Mouse (Mus musculus) embryonic facial prominence, embryonic 14.5 days (tissue): ENCODE results near the gene Ssx2ip. TPM values are rescaled to one million over a fixed set of nuclear protein-coding genes. Genes with fewer than 3 reads are reported as not detected.

Experiments
- ATAC-seq: fragments of 200-750 bp; cut with Nextera tagmentation; 2 replicates; pipeline ENCODE4 v1.8.0; 2017; ENCODE audit warnings: low read depth, moderate number of reproducible peaks, moderate TSS enrichment
- DNase-seq: peaks from one replicate; pipeline ENCODE4 v3.0.0-alpha.2; 2015; ENCODE audit warnings: low spot score
- H3K27ac ChIP-seq: fragments of 300-500 bp; sonication (generic); replicated peaks from 2 replicates; pipeline ENCODE4 v1.5.1; 2014; ENCODE audit warnings: low read depth, mild to moderate bottlenecking, low read length, moderate library complexity
- H3K27me3 ChIP-seq: fragments of 300-500 bp; sonication (generic); replicated peaks from 2 replicates; pipeline ENCODE4 v1.6.1; 2014; ENCODE audit warnings: low read length; ENCODE audit not compliant: control insufficient read depth, insufficient read depth
- H3K36me3 ChIP-seq: fragments of 300-500 bp; sonication (generic); 2 replicates; pipeline ENCODE4 v1.6.1; 2014; ENCODE audit warnings: low read length, mixed read lengths; ENCODE audit not compliant: control insufficient read depth, insufficient read depth
- H3K4me1 ChIP-seq: fragments of 300-500 bp; sonication (generic); 2 replicates; pipeline ENCODE4 v1.6.1; 2014; ENCODE audit warnings: antibody characterized with exemption, low read length; ENCODE audit not compliant: control insufficient read depth, insufficient read depth
- H3K4me2 ChIP-seq: fragments of 300-500 bp; sonication (generic); 2 replicates; pipeline ENCODE4 v1.6.1; 2014; ENCODE audit warnings: low read depth, mild to moderate bottlenecking, low read length, moderate library complexity, mixed read lengths
- H3K4me3 ChIP-seq: fragments of 300-500 bp; sonication (generic); 2 replicates; pipeline ENCODE4 v1.5.1; 2014; ENCODE audit warnings: low read depth, mild to moderate bottlenecking, low read length
- H3K9ac ChIP-seq: fragments of 300-500 bp; sonication (generic); 2 replicates; pipeline ENCODE4 v1.6.1; 2014; ENCODE audit warnings: low read depth, mild to moderate bottlenecking, low read length, moderate library complexity, mixed read lengths
- H3K9me3 ChIP-seq: fragments of 300-500 bp; sonication (generic); 2 replicates; pipeline ENCODE4 v1.6.1; 2016; ENCODE audit warnings: low read length; ENCODE audit not compliant: control insufficient read depth
- WGBS: fragments of 180-500 bp; shearing (Covaris S2); extraction: QIAGEN DNeasy Blood & Tissue Kit; methylation state at CpG from one replicate; pipeline ENCODE4 v1.1.7; 2014; 5-methylcytosine and 5-hydroxymethylcytosine counted together
- polyA plus RNA-seq: library from polyadenylated mRNA; unstranded; fragments of >200 nt; fragmentation: Nextera tagmentation; extraction: Ambion mirVana; gene quantifications from 2 replicates; pipeline ENCODE4 v1.2.1, GENCODE M21; 2014

Ssx2ip gene
- 34.5 and 35.1 TPM in 2 replicates for polyA plus RNA-seq

DNA sequence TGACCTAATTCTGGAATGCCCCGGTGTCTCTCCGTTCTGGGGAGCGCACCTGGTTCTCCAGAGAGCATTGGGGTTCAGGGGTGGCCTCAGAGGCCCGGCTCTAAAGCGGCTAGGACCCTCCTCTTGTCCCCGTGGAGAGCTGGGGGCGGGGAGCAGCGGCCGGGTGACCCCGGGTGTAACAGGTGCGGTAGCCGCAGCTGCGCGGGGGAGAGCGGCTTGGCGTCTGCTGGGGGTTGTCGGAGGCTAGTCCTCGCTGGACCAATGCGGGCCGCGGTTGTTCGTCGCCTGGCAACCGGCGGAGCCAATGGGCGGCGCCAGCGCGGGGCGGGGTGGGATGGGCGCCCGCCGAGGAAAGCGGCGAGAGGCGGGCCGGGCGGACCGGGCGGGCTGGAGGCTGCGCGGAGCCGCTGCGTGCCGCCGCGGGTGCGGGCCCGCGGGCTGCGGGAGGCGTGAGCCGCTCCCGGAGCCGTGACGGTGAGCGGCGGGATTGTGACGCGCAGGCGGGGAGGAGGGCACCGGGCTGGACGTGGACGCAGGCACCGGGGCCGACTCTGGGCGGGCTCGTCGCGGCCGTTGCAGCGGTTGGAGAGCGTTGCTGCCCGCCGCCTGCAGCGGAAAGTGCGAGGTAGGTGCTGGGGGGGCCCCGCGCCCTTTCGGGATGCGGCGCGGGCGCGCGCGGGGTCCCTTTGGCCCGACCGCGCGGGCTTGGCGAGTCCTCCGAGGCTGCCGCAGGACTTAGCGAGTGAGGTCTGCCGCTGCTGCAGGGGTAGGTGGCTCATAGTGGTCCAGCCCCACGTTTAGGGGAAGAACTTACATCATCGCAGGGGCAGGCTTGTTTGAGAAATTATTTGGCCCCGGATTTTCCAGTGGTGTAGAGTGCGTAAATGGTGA lies at the start of gene Ssx2ip:
TSS of gene Ssx2ip (plus strand) at position 332 of the 891 bp plus-strand sequence.
- Histone ChIP-seq H3K9ac (peak within 1 kb of the TSS; percentile 87), H3K4me1 (peaks cover 17% of the 10 kb centered on the region), H3K4me3 (peak within 1 kb of the TSS; percentile 95), H3K9me3 (0 out of 2 replicates have a peak, but pooled peaks cover 4% of the 10 kb centered on the region), H3K27ac (peak within 1 kb of the TSS; percentile 78), H3K27me3 (no peaks in the 10 kb centered on the region), H3K36me3 (no peaks in the 10 kb centered on the region), H3K4me2 (peak within 1 kb of the TSS; percentile 95)
- ATAC-seq (peak; percentile 95), DNase-seq (peak; percentile 95)
- WGBS: 0% methylated on average over 18 of the region's 100 CpGs

GRCm38 (mm10) chr3:146355146-146355545 lies 49.3 kb upstream of the Ssx2ip start:
- no peaks in the 10 kb centered on the region for H3K9me3 ChIP-seq
- H3K4me1 ChIP-seq: no peaks in the 10 kb centered on the region

DNA sequence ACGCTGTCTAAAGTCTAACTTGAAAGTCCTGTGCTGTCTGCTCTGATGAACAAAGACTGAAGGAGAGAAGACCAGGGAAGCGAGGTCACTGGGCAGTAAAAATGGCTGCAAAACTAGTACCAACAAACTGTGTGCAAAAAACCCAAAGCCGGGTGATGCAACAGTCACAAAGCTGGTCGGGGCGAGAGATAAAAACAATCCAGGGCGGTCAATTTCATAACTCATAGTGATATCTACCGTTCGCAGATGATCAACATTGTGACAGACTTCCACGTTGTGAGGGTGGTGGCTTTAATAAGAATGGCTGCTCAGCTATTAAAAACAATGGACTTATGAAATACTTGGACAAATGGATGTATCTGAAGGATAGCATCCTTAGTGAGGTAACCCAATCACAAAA lies 39.0 kb upstream of the Ssx2ip start:
- DNase-seq (no peak), ATAC-seq (no peak)
- H3K4me3 ChIP-seq: no peak overlapping the region
- no peaks in the 10 kb centered on the region for H3K9me3 ChIP-seq
- no peaks in the 10 kb centered on the region for H3K36me3 ChIP-seq
- no peaks in the 10 kb centered on the region for H3K4me1 ChIP-seq
- H3K4me2 ChIP-seq: no peak overlapping the region
- WGBS: 92% methylated on average over 9 of the region's 9 CpGs
- H3K27me3 ChIP-seq: no peaks in the 10 kb centered on the region
- H3K9ac ChIP-seq: no peak overlapping the region
- H3K27ac ChIP-seq: no peak overlapping the region

More at GRCm38 (mm10) chr3:146355146-146355545, 49.3 kb upstream of the Ssx2ip start:
- ATAC-seq (no peak), DNase-seq (no peak)
- H3K36me3 ChIP-seq: no peaks in the 10 kb centered on the region
- no peak overlapping the region for H3K4me3 ChIP-seq
- WGBS: 66% methylated on average over 3 of the region's 3 CpGs
- no peaks in the 10 kb centered on the region for H3K27me3 ChIP-seq
- H3K4me2 ChIP-seq: no peak overlapping the region
- H3K27ac ChIP-seq: no peak overlapping the region
- no peak overlapping the region for H3K9ac ChIP-seq

DNA sequence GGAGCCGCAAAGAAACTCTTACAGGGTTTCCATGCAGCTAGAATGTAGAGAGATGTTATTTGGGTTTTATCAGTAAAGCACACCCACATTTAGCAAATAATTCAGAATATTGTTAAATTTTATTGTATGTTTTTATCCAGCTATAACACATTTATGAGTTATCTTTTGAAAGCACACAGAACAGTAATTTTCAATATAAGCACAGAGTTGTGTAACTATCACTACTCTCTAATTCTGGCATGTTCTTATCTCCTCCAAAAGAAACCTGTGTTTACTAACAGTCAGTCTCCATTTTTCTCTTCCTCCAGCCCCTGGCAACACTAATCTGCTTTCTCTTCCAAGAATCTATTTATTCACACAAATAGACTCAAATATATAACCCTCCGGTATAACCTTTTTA lies 37.4 kb upstream of the Ssx2ip start:
- Histone ChIP-seq H3K4me2 (no peak overlapping the region), H3K27me3 (no peaks in the 10 kb centered on the region), H3K4me1 (no peaks in the 10 kb centered on the region), H3K27ac (no peak overlapping the region), H3K9ac (no peak overlapping the region), H3K4me3 (no peak overlapping the region), H3K9me3 (no peaks in the 10 kb centered on the region), H3K36me3 (no peaks in the 10 kb centered on the region)
- WGBS: 92% methylated on average over 2 of the region's 2 CpGs
- ATAC-seq: no peak
- DNase-seq: no peak

DNA sequence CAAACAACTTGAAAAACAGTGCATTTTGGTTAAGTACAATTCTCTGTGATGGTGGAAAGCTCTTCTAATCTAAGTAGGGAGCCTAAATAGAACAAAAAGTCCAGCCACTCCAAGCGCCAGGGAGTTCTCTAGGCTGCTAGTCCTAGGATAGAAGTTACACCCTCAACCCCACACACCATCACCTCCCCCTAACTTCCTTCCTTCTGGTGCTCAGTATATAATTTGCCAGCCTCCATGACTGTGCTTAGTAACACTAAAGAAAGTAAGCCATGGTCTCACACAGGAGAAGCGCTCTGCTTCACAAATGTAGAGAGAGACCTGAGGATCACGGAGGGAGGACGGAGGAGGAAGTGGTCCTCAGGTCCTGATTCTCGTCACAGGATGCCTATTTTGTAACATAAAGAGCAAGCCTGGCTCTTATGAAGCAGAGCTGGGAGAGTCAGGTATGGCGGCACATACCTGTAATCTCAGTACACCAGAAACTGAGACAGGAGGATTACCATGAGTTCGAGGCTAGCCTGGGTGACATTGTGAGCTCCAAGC lies 33.8 kb upstream of the Ssx2ip start:
- ATAC-seq: no peak
- DNase-seq: no peak
- H3K4me1 ChIP-seq: no peaks in the 10 kb centered on the region
- H3K4me2 ChIP-seq: no peak overlapping the region
- no peak overlapping the region for H3K9ac ChIP-seq
- H3K27me3 ChIP-seq: no peaks in the 10 kb centered on the region
- H3K27ac ChIP-seq: no peak overlapping the region
- no peaks in the 10 kb centered on the region for H3K9me3 ChIP-seq
- WGBS: 87% methylated on average over 7 of the region's 7 CpGs
- H3K4me3 ChIP-seq: no peak overlapping the region
- H3K36me3 ChIP-seq: no peaks in the 10 kb centered on the region

- no peak overlapping the region for H3K27ac ChIP-seq
- H3K9ac ChIP-seq: no peak overlapping the region
- H3K36me3 ChIP-seq: no peaks in the 10 kb centered on the region
- H3K4me3 ChIP-seq: no peak overlapping the region
- H3K4me1 ChIP-seq: no peaks in the 10 kb centered on the region
- H3K9me3 ChIP-seq: no peaks in the 10 kb centered on the region
- 66% methylated on average over 5 of the region's 5 CpGs for WGBS
- no peak overlapping the region for H3K4me2 ChIP-seq
- no peaks in the 10 kb centered on the region for H3K27me3 ChIP-seq
- no peak for ATAC-seq
- no peak for DNase-seq
These were observed 33.2 kb upstream of the Ssx2ip start for GRCm38 (mm10) chr3:146371201-146371600.

- Histone ChIP-seq H3K9ac (no peak overlapping the region), H3K9me3 (no peaks in the 10 kb centered on the region), H3K36me3 (no peaks in the 10 kb centered on the region), H3K27ac (no peak overlapping the region), H3K4me2 (no peak overlapping the region), H3K4me3 (no peak overlapping the region), H3K27me3 (no peaks in the 10 kb centered on the region), H3K4me1 (no peaks in the 10 kb centered on the region)
- 79% methylated on average over 3 of the region's 3 CpGs for WGBS
- DNase-seq (no peak), ATAC-seq (no peak)
These were observed 29.8 kb upstream of the Ssx2ip start for GRCm38 (mm10) chr3:146374596-146375175.

- 26% methylated on average over 4 of the region's 4 CpGs for WGBS
- H3K9me3 ChIP-seq: no peaks in the 10 kb centered on the region
- no peak overlapping the region for H3K4me3 ChIP-seq
- H3K9ac ChIP-seq: no peak overlapping the region
- H3K27me3 ChIP-seq: no peaks in the 10 kb centered on the region
- no peaks in the 10 kb centered on the region for H3K4me1 ChIP-seq
- peak; percentile 33 for DNase-seq
- H3K4me2 ChIP-seq: no peak overlapping the region
- ATAC-seq: peak; percentile 37; the same call in 1 of the 2 replicates
- no peak overlapping the region; the same call in 1 of the 2 replicates for H3K27ac ChIP-seq
- H3K36me3 ChIP-seq: no peaks in the 10 kb centered on the region
These were observed 29.2 kb upstream of the Ssx2ip start for GRCm38 (mm10) chr3:146375224-146375657.
